Mouse (Mus musculus): ENCODE measurements around the gene Vmn1r104.
"Not testable (repeated sequence)": the region's sequence is repeated elsewhere in the genome, so short reads cannot be mapped to it uniquely, and the experiment has no call there.

Vmn1r104 gene

GRCm38 (mm10) chr7:20533537-20533936 is at the start of gene Vmn1r104:
TSS of gene Vmn1r104 (plus strand) at chr7:20533837.
- DNase-seq = not testable (repeated sequence)

GRCm38 (mm10) chr7:20510434-20510833 is 23.2 kb upstream of the Vmn1r104 start, which contains the start of gene Vmn1r103:
TSS of gene Vmn1r103 (minus strand) at chr7:20510534.
- not testable (repeated sequence) for DNase-seq

GRCm38 (mm10) chr7:20545657-20546056 is 12.0 kb downstream of the Vmn1r104 start, which contains the start of gene Gm5726:
TSS of gene Gm5726 (minus strand) at chr7:20545757.
- DNase-seq = not testable (repeated sequence)

GRCm38 (mm10) chr7:20576141-20576540 is 42.5 kb downstream of the Vmn1r104 start, which contains the start of gene Gm4141:
TSS of gene Gm4141 (minus strand) at chr7:20576241.
- not testable (repeated sequence) for DNase-seq

All from B cell, adult 2 months (primary cell).